Mouse (Mus musculus) c-Kit-negative CD71-positive TER-119-positive erythroid progenitor cells, embryonic 14.5 days (primary cell): ENCODE results near the gene Oxsr1.
"Not testable (repeated sequence)": the region's sequence is repeated elsewhere in the genome, so short reads cannot be mapped to it uniquely, and the experiment has no call there.

ENCODE experiments used
- DNase-seq: peaks from one replicate; pipeline ENCODE4 v3.0.0-alpha.2; 2013; ENCODE audit warnings: low read depth, low spot score

The Oxsr1 gene

GRCm38 (mm10) chr9:119219667-119220066, 102.6 kb downstream of the Oxsr1 start:
- no peak for DNase-seq

GRCm38 (mm10) chr9:119215341-119215740, 106.9 kb downstream of the Oxsr1 start:
- not testable (repeated sequence) for DNase-seq

DNA sequence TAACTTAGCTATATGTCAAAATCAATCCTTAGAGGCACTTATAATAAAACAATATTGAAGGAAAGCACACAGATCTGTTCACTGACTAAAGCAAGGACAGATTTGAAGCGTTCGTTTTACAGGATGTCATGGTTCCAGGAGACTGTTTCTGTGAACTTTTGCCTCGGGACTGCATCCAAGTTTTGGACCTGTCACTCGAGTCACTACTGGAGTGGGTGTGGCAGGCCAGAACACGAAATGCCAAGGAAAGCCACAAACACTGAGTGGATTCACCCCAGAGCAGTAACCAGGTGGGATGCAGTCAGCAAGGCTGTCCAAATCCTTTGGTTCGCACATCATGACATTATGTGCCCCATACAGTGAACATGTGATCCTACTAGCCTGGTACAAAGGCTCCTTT, 107.6 kb downstream of the Oxsr1 start:
- DNase-seq: no peak

DNA sequence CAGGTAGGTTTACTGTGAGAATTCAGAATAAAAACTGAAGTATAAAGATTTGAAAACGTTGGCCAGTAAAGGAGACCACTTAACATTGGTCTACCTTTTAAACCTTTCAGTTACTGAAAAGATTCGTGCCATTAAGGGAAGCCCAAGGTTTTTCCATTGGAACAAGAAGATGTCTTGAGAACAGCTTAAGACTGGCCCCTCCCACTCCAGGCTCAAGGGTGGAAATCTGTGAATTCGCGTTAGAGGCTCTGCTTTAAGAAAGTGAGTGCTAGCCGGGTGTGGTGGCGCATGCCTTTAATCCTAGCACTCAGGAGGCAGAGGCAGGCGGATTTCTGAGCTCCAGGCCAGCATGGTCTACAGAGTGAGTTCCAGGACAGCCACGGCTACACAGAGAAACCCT, 109.2 kb downstream of the Oxsr1 start:
- no peak for DNase-seq

DNA sequence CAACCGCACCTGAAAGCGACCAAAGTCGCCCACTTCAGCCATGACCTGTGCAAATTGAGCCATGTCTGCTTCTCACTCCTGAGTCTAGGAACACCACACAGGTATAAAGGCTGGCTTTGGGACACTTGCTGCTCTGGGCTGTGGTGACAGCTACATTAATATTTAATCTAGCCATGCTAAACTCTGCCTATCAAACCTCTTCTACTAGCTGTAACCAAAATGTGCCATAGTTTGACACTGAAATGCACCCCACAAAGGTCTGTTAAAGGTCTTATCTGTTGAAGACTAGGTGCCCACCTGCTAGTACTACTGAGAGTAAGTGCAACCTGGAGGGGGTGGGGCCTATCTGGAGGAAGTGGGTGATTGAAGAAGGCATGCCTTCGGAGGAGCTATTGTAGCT, 113.2 kb downstream of the Oxsr1 start, which contains the start of gene Slc22a13:
Slc22a13 (minus strand) TSS at position 101 of the 400 bp plus-strand sequence.
- no peak for DNase-seq

GRCm38 (mm10) chr9:119207113-119207512, 115.1 kb downstream of the Oxsr1 start:
- no peak for DNase-seq

DNA sequence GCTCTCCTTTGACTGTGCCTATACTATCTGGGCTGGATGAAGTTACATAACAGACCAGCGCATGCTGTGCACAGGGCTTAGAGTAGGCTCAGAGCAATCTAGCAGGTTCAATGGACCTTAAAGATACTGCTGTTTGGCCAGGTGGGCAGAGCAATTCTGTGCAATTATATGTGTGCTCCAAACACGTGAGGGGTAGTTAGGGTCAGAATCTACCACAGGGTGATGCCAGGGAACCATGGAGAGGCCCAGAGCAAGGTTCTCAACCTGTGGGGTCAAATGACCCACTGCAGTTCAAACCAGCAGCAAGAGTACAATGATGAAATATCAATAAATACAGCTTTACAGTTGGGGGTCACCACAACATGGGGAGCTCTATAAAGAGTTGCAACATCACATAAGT, 115.6 kb downstream of the Oxsr1 start:
- DNase-seq: no peak

DNA sequence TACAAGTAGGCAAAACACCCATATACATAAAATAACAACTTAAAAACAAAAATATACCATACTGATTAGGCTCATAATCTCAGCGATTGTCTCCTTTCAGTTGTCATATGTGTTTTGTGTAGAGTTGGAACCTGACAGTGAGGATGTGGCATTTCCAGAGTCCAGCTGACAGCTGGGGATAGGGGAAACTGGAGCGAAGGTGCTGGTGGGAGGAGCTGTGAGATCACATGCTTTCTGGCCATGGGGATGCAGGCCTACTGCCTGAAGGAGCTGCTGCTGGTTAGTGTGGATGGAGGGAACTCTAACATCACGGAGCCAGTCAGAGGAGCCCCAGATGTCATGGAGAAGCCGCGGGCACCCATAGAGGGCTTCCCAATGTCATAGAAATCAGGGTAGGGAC, 116.5 kb downstream of the Oxsr1 start:
- DNase-seq: no peak

- DNase-seq: no peak
Observed at GRCm38 (mm10) chr9:119203617-119204016, 118.6 kb downstream of the Oxsr1 start.

GRCm38 (mm10) chr9:119201653-119202052, 120.6 kb downstream of the Oxsr1 start:
- no peak for DNase-seq

DNA sequence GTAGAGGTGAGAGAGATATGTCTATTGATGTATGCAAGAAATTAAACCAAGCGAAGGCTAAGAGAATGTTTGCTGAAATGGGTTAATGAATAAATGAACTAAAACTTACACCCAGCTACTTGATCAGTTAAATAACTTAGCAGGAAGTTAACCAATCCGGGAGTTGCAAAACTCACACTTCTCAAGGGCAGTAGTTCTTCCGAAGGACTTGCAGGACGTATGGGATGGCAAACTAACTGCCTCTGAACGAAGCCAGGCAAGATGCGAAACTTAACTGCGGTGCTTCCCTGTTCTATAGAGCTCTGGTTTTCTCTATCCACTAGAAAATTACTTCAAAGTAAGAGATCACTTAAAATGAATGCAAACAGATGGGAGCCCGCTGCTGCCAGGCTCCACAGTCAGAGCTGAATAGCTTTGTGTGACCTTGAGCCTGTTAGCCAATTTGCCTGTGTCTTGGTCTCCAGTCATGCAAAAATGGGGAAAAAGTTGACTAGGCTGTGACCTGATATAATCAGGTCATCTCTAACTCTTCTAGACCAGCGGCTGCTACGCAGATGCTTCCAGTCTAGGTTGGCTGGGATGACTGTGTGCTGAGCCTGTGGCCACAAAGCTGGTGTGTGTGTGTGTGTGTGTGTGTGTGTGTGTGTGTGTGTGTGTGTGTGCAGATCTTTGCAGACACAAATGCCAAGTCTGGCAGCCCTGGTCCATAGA, 122.9 kb downstream of the Oxsr1 start:
- no peak for DNase-seq

DNA sequence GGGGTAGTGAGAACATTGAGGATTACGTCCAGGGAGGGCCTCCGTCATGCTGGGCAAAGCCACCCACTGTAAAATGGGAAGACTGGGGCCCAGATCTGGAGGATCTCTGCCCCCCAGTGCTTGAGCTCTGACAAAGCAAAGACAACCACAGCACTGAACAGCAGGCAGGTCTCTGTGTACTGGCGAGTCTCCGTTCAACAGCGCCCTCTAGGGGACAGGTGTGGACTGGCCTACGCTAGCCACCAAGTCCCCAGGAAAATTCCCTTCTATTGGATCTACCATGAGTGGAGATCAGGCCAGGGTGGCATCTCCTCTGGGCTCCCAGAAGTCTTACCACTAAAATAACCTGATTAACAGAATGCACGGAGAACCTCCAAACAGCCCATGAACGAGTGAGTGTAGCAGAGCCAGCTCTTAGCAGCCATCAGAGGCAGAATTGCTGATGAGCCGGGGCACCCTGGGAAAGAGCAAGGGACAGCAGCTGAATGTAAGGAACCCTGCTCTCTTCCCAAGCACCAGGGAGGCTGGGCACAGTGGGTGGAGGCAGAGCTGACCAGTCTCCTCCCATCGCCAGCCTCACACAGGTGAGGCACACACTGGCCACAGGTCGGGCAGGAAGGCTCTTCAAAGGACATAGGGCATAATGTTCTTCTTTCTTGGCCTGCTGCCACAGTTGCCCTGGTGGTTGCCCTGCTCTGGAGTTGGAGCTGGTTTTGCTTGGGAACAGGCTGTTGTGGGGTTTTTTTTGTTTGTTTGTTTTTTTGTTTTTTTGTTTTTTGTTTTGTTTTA, 129.8 kb downstream of the Oxsr1 start:
- peak; percentile 26 for DNase-seq
